Mouse (Mus musculus): ENCODE measurements around the gene Nudt3.

Nudt3 gene

DNA sequence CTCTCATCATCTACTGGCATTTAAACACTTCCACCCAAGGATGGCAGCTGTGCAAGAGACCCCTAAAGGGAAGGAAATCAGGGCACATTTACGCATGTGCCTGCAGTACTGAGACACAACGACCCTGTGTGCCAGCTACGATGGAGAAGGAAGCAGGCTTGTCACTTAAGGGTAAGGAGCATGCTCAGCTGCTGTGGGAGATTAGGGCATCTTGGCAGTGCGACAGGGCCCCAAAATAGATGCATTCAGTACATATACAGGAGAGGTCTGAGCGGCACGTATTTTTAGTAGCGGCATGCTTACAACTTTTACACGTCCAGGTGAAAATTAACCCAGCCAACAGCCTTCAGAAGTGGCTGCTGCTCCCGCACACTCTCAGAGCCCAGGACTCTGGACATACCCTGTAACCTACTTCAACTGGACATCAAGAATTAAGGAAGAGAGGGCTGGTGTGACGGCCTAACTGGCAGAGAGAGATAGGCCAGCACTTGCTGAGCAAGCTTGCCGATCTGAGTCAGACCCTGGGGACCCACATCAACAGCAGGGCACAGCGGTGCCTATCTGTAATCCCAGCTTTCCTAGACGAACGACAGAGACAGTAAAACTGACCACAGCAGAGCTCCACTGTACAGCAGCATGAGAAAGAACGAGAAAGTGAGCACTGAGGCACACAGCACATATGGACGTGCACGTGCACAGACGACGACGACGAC is 19.6 kb downstream of the Nudt3 start:
- DNase-seq (ENCODE audit: extremely low read depth, insufficient read length, low spot score): no peak

DNA sequence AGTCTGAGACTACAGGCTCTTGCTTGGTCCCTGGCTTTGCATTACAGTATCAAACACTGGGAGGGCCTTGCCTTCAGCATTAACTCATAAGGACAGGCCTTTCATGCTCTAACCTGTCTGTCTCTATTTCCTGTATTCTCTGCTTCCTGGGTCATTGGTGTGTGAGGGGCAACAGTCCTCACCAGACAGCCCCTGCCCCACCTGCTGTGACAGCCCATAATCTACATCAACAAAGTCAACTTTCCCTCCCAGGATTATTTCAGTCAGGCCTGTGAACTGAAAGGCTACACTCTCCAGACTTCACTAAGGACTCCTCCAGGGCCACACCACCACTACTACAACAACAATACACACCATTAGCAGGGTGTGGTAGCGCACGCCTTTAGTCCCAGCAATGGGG is 20.3 kb downstream of the Nudt3 start:
- DNase-seq (ENCODE audit: extremely low read depth, insufficient read length, low spot score): no peak

DNA sequence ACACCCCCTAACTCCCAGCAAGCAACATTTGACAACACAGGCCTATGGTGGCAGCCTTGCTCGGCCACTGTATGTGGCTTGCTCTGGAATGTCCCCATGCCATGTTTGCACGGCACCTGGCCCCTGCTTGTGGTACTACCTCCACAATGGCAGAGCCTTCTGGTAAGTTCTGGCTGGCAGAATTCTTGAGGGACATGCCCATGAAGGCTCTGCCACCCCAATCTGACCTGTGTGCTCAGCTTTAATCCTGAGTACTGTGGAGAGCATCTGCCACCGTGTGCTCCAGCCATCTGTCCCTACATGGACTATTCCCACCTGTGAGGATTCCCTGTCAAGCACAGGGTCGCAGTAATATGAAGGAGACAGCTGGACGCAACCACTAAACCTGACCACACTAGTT is 22.4 kb downstream of the Nudt3 start:
- DNase-seq (ENCODE audit: extremely low read depth, insufficient read length, low spot score): no peak

- no peak for DNase-seq (ENCODE audit: extremely low read depth, insufficient read length, low spot score)
Observed at GRCm38 (mm10) chr17:27600286-27600685, 23.0 kb downstream of the Nudt3 start.

- DNase-seq (ENCODE audit: extremely low read depth, insufficient read length, low spot score): no peak
Observed at GRCm38 (mm10) chr17:27596376-27597190, 26.7 kb downstream of the Nudt3 start.

GRCm38 (mm10) chr17:27595659-27596375 is 27.5 kb downstream of the Nudt3 start:
- DNase-seq (ENCODE audit: extremely low read depth, insufficient read length, low spot score): no peak

DNA sequence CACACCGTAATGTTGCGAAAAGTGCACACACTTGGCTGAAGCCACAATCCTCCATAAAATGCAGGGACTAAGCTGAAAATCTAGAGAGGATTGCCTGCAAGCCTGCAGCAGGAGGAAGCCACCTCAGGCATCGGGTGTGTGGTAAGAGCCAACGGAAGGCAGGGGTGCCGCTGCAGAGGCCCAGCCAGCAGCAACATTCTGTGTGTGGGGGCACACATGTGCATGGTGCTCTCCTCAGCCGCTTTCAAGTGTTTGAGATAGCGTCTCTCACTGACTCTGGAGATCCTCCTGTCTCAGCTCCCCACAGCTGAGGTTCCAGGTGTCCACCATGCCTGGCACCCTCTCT is 30.8 kb downstream of the Nudt3 start:
- no peak for DNase-seq (ENCODE audit: extremely low read depth, insufficient read length, low spot score)

- no peak for DNase-seq (ENCODE audit: extremely low read depth, insufficient read length, low spot score)
Observed at GRCm38 (mm10) chr17:27591826-27592564, 31.3 kb downstream of the Nudt3 start.

DNA sequence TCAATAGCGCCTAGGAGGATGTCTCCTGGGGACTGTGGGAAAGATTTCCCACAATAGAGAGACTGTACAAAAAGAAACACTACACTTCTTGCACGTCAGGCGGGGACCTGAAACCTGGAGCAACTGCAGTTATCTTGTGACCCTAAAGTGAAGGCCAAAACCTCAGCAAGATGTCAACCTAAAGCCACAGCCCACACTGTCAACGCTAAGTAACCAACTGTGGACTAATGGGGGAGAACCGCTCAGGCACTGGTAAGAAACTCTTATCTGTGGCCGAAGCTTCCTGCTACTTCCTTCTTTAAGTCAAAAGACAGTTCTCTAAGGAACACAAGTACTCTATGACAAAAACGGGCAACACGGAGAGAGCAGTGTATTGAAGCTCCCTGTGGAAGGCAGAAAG is 35.1 kb downstream of the Nudt3 start:
- no peak for DNase-seq (ENCODE audit: extremely low read depth, insufficient read length, low spot score)

DNA sequence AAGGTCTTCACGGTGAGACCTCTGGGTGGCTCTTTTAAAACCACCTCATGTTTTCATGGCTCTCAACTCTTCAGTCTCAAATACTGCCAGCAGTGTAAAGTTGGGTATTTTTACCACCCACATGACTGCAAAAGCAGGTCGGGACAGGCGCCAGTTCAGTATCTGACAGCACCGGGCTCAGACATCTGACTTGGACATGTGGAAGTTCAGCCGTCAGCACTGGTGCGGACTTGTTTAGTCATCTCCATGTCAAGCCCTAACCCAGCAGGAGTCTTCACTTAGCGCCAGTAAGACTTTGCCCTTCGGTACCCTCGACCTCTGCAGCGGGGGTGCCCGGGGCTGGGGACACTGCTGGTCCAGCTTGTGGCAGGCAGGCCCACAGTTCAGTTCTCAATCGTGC is 36.0 kb downstream of the Nudt3 start:
- no peak for DNase-seq (ENCODE audit: extremely low read depth, insufficient read length, low spot score)

DNA sequence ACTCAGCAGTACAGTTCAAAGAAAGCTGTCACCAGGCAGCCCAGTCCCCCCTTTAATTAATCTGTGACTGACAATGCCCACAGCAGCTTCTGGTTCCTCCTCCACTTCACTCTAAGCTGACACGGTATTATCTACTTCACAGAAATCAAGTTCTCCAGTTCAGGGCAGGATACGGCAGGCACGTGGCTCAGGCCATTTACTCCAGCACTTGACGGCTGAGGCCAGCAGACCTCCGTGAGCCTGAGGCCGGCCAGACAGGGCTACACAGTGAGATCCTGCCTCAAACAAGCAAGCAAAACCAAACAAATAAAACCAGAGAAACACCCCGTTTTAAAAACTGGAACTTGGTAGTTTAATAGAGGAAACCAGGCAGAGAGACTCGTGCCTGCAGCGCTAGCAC is 36.6 kb downstream of the Nudt3 start:
- no peak for DNase-seq (ENCODE audit: extremely low read depth, insufficient read length, low spot score)

GRCm38 (mm10) chr17:27583185-27583894 is 40.0 kb downstream of the Nudt3 start:
- no peak for DNase-seq (ENCODE audit: extremely low read depth, insufficient read length, low spot score)

DNA sequence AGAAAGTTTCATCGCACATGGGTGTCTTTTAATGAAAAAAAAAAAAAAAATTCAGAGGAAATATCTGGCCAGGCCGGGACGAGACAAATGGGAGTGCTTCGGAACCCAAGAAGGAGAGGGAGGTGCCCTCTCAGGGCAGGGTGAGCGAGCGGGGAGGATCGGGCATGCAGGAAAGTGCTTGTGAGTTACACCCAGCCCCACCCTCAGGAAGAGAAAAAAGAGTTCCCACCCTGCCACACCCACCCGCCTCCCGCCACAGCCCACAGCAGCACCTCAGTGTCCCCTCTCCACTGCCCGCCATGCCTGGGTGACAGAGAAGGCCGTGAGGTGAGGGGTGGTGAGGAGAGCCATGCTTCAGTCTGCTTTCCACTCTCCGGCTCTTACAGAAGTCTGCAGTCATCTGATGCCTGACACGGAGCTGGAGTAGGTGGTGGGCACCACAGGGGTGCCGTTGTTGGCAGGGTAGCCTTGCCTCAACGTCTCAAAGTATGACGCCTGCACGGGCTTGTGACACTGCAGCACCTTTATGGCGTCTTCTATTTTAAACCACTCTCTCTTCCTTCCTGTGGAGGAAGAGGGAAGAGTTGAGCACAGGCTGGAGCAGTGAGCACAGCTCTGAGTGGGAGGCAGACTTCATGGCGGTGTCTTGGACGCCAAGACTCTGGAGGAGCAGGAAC is 42.8 kb downstream of the Nudt3 start:
- DNase-seq (ENCODE audit: extremely low read depth, insufficient read length, low spot score): no peak

DNA sequence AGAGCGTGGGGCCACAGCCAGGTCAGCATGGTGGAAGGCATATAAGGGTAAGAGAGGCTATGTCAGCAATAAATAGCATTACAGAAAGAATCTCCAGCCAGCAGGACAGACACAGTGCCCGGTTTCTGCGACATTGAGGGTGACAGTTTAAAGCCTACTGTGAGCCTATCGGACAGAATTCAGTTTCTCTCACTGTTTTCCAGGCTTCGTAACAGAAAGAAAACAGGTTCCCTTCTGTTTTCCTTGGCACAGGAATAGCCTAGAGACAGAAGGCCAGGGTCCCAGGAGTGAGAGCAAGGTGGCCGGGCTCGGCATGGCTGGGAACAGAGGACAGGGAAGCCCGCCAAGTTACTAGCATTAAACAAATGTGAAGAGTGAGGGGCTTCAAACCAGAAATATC is 43.5 kb downstream of the Nudt3 start:
- DNase-seq (ENCODE audit: extremely low read depth, insufficient read length, low spot score): no peak

- DNase-seq (ENCODE audit: extremely low read depth, insufficient read length, low spot score): no peak
Observed at GRCm38 (mm10) chr17:27578487-27578886, 44.8 kb downstream of the Nudt3 start.

- no peak for DNase-seq (ENCODE audit: extremely low read depth, insufficient read length, low spot score)
Observed at GRCm38 (mm10) chr17:27577468-27577867, 45.8 kb downstream of the Nudt3 start.

DNA sequence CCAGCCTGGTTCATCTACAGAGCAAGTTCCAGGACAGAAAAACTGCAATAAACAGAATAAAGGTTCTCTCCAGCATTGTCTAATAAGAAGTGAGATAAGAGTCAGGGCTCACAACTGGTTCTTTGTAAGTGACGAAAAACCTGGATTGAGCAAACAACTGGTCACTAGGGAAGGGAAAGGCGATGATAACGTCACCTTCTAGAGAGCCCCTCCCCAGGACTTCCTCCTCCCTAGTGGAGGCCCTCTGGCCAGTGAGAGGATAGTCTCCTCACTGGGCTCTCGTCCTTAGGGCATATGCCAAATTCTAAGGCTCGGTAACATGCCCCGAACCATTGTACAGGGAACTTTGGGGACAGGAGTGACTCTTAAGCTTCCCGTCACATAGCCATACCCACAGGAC is 47.2 kb downstream of the Nudt3 start:
- DNase-seq (ENCODE audit: extremely low read depth, insufficient read length, low spot score): no peak

DNA sequence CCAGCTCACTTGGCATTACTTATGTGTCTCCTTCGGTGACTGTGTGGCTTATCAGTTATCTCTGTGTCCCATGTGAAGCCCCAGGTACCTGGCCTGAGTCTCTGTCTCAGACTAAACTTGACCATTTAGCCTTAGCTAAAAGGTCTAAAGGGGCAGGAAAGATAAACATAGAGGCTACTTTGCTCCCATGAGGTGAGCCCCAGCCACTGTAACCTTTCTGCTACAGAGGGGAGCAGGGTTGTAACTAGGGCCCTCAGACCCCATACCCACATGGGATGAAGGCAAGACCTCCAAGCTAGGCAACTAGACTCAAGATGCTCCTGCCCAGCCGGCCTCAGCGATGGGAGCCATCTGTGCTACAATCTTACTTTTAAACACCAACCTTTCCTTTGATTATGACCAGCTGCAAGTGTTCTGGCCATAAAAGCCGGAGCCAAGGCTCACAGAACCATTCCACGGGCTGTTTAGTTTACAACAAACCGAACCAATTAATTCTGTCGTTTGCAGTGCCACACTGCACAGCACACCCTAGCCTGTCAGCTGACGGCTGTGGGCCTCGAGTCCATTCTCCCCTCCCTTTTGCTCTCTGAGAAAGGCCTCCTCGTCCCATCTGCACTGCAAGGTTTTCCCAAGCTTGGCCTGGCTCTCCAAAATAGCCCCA is 48.0 kb downstream of the Nudt3 start:
- no peak for DNase-seq (ENCODE audit: extremely low read depth, insufficient read length, low spot score)

- DNase-seq (ENCODE audit: extremely low read depth, insufficient read length, low spot score): no peak
Observed at GRCm38 (mm10) chr17:27574470-27575115, 48.7 kb downstream of the Nudt3 start.

Data from 3134 (cell line).